Mouse (Mus musculus): ENCODE measurements at regions not wholly inside any gene's neighbourhood (a gene's known extent, or its start where the extent isn't known, plus 50 kb on each side); places are given as distances from the start of the nearest gene placed in this dataset.

DNA sequence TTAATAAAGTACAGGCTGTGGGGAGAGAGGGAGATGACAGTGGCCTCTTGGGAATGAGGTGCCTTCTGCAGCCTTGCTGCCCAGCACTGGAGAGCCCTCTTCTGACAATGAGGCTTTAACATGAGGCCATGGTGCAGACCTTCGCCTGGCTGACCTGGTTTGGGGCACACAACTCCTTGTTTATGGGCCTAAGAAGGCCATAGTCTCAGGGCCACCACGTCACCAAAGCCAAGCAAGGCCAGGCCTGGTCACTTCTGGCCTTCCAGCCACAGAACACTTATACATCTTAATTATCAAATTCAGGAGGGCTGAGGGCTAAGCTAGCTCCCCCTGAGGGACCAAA lies 70.7 kb upstream of the Ptpn1 start:
- TF ChIP-seq CTCF (IDR thresholded peaks at IDR 0.05; ENCODE audit: extremely low read depth, insufficient read depth, low read length) (no peak), POLR2A (IDR thresholded peaks at IDR 0.05; ENCODE audit: extremely low read depth, insufficient read depth, low read length) (no peak)
